Mouse (Mus musculus) cerebellum, adult 2 months (tissue): ENCODE results near the gene Pmel.

Source experiments
- CTCF ChIP-seq: fragments of 200-500 bp; IDR thresholded peaks from 2 replicates; pipeline ENCODE4 v1.5.1; 2011; ENCODE audit warnings: low read depth, mild to moderate bottlenecking, control low read depth, low read length, moderate library complexity, borderline replicate concordance; ENCODE audit not compliant: insufficient read depth
- POLR2A ChIP-seq: fragments of 200-500 bp; IDR thresholded peaks from 2 replicates; pipeline ENCODE4 v1.6.1; 2011; ENCODE audit warnings: low read length, control low read depth, borderline replicate concordance; ENCODE audit not compliant: insufficient read depth

DNA sequence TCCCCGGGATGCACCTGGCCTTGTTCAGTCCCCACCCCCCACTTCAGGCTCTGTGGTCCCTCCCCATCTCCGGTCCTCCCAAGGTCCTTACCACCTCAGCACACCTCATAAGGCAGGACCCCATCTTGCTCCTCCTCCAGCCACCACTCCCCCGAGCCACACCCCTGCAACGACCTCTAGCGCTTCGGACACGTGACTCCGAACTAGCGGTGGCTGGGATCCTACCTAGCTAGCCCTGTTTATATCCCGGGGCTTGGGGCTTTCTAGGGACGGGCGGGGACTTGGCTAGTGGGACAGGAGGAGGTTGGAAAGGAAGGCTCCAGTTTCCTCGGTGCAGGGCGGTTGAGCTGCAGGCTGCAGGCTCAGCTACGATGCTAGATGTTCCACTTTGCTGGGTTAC, 33.4 kb downstream of the Pmel start:
- TF ChIP-seq POLR2A (no peak), CTCF (no peak)
